Mouse (Mus musculus): ENCODE measurements around the gene Zdhhc18.

The Zdhhc18 gene

GRCm38 (mm10) chr4:133601721-133602218, 48.2 kb downstream of the Zdhhc18 start, which contains the start of gene Sfn:
TSS of gene Sfn (minus strand) at chr4:133602168.
- DNase-seq (ENCODE audit: low spot score), result peak; percentile 34

- no peak for DNase-seq (ENCODE audit: low spot score)
Measured at GRCm38 (mm10) chr4:133600306-133600705, 49.6 kb downstream of the Zdhhc18 start.

- DNase-seq (ENCODE audit: low spot score), result peak; percentile 92
Measured at GRCm38 (mm10) chr4:133599571-133600073, 50.3 kb downstream of the Zdhhc18 start.

GRCm38 (mm10) chr4:133599116-133599515, 50.8 kb downstream of the Zdhhc18 start:
- no peak for DNase-seq (ENCODE audit: low spot score)

- DNase-seq (ENCODE audit: low spot score), result no peak
Measured at GRCm38 (mm10) chr4:133598616-133599015, 51.3 kb downstream of the Zdhhc18 start.

GRCm38 (mm10) chr4:133596084-133596483, 53.9 kb downstream of the Zdhhc18 start:
- DNase-seq (ENCODE audit: low spot score), result no peak

GRCm38 (mm10) chr4:133595538-133595937, 54.4 kb downstream of the Zdhhc18 start:
- no peak for DNase-seq (ENCODE audit: low spot score)

GRCm38 (mm10) chr4:133592570-133592969, 57.4 kb downstream of the Zdhhc18 start:
- DNase-seq (ENCODE audit: low spot score), result no peak

- DNase-seq (ENCODE audit: low spot score), result peak; percentile 66
Measured at GRCm38 (mm10) chr4:133584059-133584951, 65.6 kb downstream of the Zdhhc18 start, which contains the start of gene Gpn2. TSS of gene Gpn2 (plus strand) at chr4:133584362.

GRCm38 (mm10) chr4:133583690-133584058, 66.3 kb downstream of the Zdhhc18 start:
- DNase-seq (ENCODE audit: low spot score), result no peak

GRCm38 (mm10) chr4:133577983-133578382, 72.0 kb downstream of the Zdhhc18 start:
- DNase-seq (ENCODE audit: low spot score), result no peak

GRCm38 (mm10) chr4:133574843-133575202, 75.1 kb downstream of the Zdhhc18 start:
- no peak for DNase-seq (ENCODE audit: low spot score)

- peak; percentile 85 for DNase-seq (ENCODE audit: low spot score)
Measured at GRCm38 (mm10) chr4:133574070-133574842, 75.7 kb downstream of the Zdhhc18 start, which contains the start of gene Gpatch3. TSS of gene Gpatch3 (plus strand) at chr4:133574745.

- DNase-seq (ENCODE audit: low spot score), result peak; percentile 44
Measured at GRCm38 (mm10) chr4:133570066-133570466, 79.9 kb downstream of the Zdhhc18 start.

- no peak for DNase-seq (ENCODE audit: low spot score)
Measured at GRCm38 (mm10) chr4:133569291-133570065, 80.5 kb downstream of the Zdhhc18 start.

- no peak for DNase-seq (ENCODE audit: low spot score)
Measured at GRCm38 (mm10) chr4:133567251-133567650, 82.7 kb downstream of the Zdhhc18 start.

GRCm38 (mm10) chr4:133563123-133563571, 86.8 kb downstream of the Zdhhc18 start:
- DNase-seq (ENCODE audit: low spot score), result peak; percentile 77

- DNase-seq (ENCODE audit: low spot score), result no peak
Measured at GRCm38 (mm10) chr4:133561622-133562021, 88.3 kb downstream of the Zdhhc18 start.

GRCm38 (mm10) chr4:133559846-133560245, 90.1 kb downstream of the Zdhhc18 start:
- no peak for DNase-seq (ENCODE audit: low spot score)

GRCm38 (mm10) chr4:133557041-133557717, 92.8 kb downstream of the Zdhhc18 start:
- no peak for DNase-seq (ENCODE audit: low spot score)

Measured in ovary, adult 18-20 months (tissue).